Mouse (Mus musculus): ENCODE data around the gene Zfp638.

GRCm38 (mm10) chr6:83942806-83943205 is 75.9 kb downstream of the Zfp638 start:
- no peak for TF ChIP-seq POLR2A (IDR thresholded peaks at IDR 0.05; ENCODE audit: borderline replicate concordance, low read depth, low read length)
- no peak for TF ChIP-seq CTCF (IDR thresholded peaks at IDR 0.05; ENCODE audit: low read depth, low read length)
